Mouse (Mus musculus) neural tube, embryonic 15.5 days (tissue): ENCODE data around the gene Btbd35f8. TPM values are rescaled to one million over a fixed set of nuclear protein-coding genes. Genes with fewer than 3 reads are reported as not detected.
"Not testable (repeated sequence)": the region's sequence is repeated elsewhere in the genome, so short reads cannot be mapped to it uniquely, and the experiment has no call there.

Experiments
- ATAC-seq: fragments of 200-750 bp; cut with Nextera tagmentation; 2 replicates; pipeline ENCODE4 v1.8.0; 2017; ENCODE audit warnings: mild to moderate bottlenecking, moderate TSS enrichment, moderate library complexity; ENCODE audit not compliant: low FRiP score
- H3K27ac ChIP-seq: fragments of 300-500 bp; sonication (generic); replicated peaks from 2 replicates; pipeline ENCODE4 v1.5.1; 2015; ENCODE audit warnings: mild to moderate bottlenecking, inconsistent platforms
- H3K27me3 ChIP-seq: fragments of 300-500 bp; sonication (generic); replicated peaks from 2 replicates; pipeline ENCODE4 v1.6.1; 2015; ENCODE audit warnings: inconsistent platforms
- H3K36me3 ChIP-seq: fragments of 300-500 bp; sonication (generic); 2 replicates; pipeline ENCODE4 v1.6.1; 2015; ENCODE audit warnings: inconsistent platforms
- H3K4me1 ChIP-seq: fragments of 300-500 bp; sonication (generic); 2 replicates; pipeline ENCODE4 v1.6.1; 2015; ENCODE audit warnings: inconsistent platforms
- H3K4me2 ChIP-seq: fragments of 300-500 bp; sonication (generic); 2 replicates; pipeline ENCODE4 v1.6.1; 2015; ENCODE audit warnings: inconsistent platforms, mild to moderate bottlenecking, moderate library complexity
- H3K4me3 ChIP-seq: fragments of 300-500 bp; sonication (generic); replicated peaks from 2 replicates; pipeline ENCODE4 v1.5.1; 2015; ENCODE audit warnings: mild to moderate bottlenecking, inconsistent platforms
- H3K9ac ChIP-seq: fragments of 300-500 bp; sonication (generic); replicated peaks from 2 replicates; pipeline ENCODE4 v1.6.1; 2015; ENCODE audit warnings: mild to moderate bottlenecking, inconsistent platforms
- H3K9me3 ChIP-seq: fragments of 300-500 bp; sonication (generic); replicated peaks from 2 replicates; pipeline ENCODE4 v1.6.1; 2016; ENCODE audit warnings: inconsistent platforms
- WGBS: fragments of 180-500 bp; shearing (Covaris S2); methylation state at CpG from one replicate; pipeline ENCODE4 v1.1.7; 2015; ENCODE audit warnings: mixed read lengths; 5-methylcytosine and 5-hydroxymethylcytosine counted together
- polyA plus RNA-seq: library from polyadenylated mRNA; unstranded; fragments of >200 nt; fragmentation: Nextera tagmentation; extraction: Ambion mirVana; gene quantifications from 2 replicates; pipeline ENCODE4 v1.2.1, GENCODE M21; 2015

Gene Btbd35f8
- polyA plus RNA-seq = not detected in 2 replicates

- H3K4me1 ChIP-seq, H3K9me3 ChIP-seq, H3K27ac ChIP-seq, H3K36me3 ChIP-seq, H3K4me2 ChIP-seq, ATAC-seq, H3K4me3 ChIP-seq, H3K27me3 ChIP-seq, H3K9ac ChIP-seq: not testable (repeated sequence)
- WGBS = no CpG with 5 or more reads among the region's 3 CpGs
Measured at GRCm38 (mm10) chrX:34450224-34450623, at the start of gene Btbd35f8. Gene Btbd35f8 (plus strand): TSS chrX:34450524.

Other genes starting within 250 kb of the Btbd35f8 start
- gene Spin2g, start 211.8 kb upstream of the Btbd35f8 start, polyA plus RNA-seq = not detected in 2 replicates